Mouse (Mus musculus) brain, embryonic 14.5 days (tissue): Measurements from ENCODE around the gene Il17rd. TPM values are rescaled to one million over a fixed set of nuclear protein-coding genes. Genes with fewer than 3 reads are reported as not detected.

Experiments used
- DNase-seq: peaks from one replicate; pipeline ENCODE4 v3.0.0-alpha.2; 2011; ENCODE audit warnings: low read depth
- CTCF ChIP-seq: fragments of 200-500 bp; IDR thresholded peaks from 2 replicates; pipeline ENCODE4 v1.5.1; 2012; ENCODE audit warnings: inconsistent platforms, mild to moderate bottlenecking, moderate library complexity, borderline replicate concordance; ENCODE audit not compliant: insufficient read depth, insufficient read length; ENCODE audit errors: extremely low read depth
- POLR2A ChIP-seq: fragments of 200-500 bp; IDR thresholded peaks from 2 replicates; pipeline ENCODE4 v1.6.1; 2012; ENCODE audit warnings: mild to moderate bottlenecking, inconsistent platforms, borderline replicate concordance; ENCODE audit not compliant: poor library complexity, insufficient read depth, insufficient read length, severe bottlenecking; ENCODE audit errors: extremely low read depth
- polyA plus RNA-seq: library from polyadenylated mRNA; depleted of rRNA; stranded (reverse); fragments of >200 nt; gene quantifications from 2 replicates; pipeline ENCODE4 v1.2.3, GENCODE M21; 2012

Gene Il17rd
- polyA plus RNA-seq, 1 experiment, result 7.4 TPM

DNA sequence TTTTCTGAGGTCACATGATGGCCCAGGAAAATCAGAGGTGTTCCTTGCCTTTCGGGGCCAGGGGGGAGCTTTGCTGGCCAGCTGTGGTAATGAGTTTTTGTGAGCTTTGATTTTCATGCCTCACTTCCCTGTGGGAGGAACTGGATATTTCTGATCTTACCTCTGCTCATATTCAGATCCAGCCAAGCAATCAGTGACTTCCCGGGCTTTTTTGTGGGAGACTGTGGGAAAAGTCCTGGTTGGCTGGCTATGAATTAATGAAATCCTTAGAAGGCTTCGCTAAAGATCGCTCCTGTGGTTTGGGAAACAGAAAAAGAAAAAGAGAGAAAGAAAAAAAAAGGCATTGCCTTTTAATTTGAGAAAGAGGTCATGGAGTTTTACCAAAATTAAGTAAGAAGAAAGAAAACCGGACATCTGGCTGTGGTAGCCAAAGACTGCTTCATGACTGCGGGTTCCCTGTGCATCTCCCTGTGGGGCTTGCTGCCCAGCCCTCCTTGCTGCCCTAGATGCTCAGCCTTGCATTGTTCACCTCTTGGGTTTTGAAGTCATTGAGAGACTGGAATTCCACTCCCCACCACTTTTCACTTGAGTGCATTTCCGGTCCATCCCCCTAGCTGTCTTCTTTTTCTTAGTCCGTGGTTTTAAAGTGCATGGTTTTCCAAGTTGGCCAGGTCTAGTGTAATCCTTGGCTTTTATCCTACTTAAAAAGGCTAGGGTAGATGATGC lies 9.7 kb downstream of the Il17rd start:
- no peak for DNase-seq
- TF ChIP-seq POLR2A (no peak), CTCF (no peak)

GRCm38 (mm10) chr14:27050043-27050442 lies 11.3 kb downstream of the Il17rd start:
- DNase-seq, result peak; percentile 74
- TF ChIP-seq CTCF (no peak), POLR2A (no peak)

DNA sequence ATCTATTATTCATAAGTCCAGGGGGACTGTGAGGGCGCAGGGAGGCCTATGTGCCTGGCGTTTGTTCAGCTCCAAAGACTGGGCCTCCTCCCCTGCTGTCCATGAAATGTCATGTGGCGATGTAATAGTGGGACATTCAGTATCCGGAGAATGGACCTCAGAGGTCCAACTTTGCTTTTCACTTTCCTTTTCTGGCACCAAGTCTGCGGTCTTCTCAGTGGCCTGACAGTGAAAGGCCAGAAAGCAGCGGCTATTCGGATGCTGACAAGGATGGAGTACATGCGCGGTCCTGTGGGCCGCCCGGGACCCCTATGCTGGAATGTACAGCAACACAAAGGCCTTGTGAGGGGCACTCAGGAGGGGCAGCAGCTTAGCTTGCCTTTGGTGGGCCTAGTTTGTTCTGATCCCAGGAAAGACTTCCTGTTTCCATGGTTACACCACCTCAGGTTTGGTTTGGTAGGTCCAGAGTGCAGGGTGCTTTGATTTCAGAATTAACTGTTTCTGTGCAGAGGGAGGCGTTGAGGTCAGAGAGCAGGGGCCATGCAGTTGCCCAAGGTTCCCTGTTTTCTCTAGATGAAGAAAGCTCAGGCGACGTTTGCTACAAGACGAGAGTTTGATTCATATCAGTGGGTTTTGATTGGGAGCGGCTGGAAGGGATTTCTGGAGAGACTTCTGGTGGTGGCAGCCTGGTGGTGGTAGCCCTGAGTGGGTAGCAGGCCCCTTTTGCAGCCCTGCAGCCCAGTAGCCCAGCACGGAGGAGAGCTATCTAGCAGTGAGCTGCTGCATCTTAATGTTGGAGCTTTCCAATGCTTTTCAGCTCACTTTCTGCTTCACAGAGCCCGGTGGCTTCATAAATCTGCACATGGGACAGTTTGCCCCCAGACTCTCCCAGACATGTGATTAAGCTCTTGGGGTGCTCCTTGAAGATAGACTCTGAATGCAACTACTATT lies 12.1 kb downstream of the Il17rd start:
- peak; percentile 76 for DNase-seq
- TF ChIP-seq CTCF (no peak), POLR2A (no peak)

DNA sequence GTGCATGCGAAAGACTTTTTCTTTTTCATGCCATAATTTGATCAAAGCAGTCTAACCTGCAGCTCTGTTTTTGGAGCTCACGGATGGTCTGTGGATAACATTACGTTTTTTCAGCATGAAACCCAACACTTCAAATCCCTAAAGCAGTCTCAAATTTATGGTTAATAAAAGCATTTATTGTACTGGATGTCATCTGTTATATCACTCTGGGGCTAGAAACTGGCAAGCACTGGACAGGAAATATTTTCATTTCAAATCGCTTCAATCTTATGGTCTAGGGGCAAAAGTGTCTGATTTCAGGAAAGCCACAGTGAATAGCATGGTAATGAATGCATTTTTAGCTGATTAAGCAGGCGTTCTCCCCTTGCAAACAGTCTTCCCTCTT lies 12.8 kb downstream of the Il17rd start:
- TF ChIP-seq CTCF, result no peak
- no peak for TF ChIP-seq POLR2A
- no peak for DNase-seq

- no peak for DNase-seq
- no peak for TF ChIP-seq POLR2A
- no peak for TF ChIP-seq CTCF
Measured at GRCm38 (mm10) chr14:27058535-27059223, 19.9 kb downstream of the Il17rd start.

GRCm38 (mm10) chr14:27059224-27059558 lies 20.4 kb downstream of the Il17rd start:
- DNase-seq, result no peak
- TF ChIP-seq CTCF (no peak), POLR2A (no peak)

- no peak for TF ChIP-seq CTCF
- TF ChIP-seq POLR2A, result no peak
- DNase-seq, result no peak
Measured at GRCm38 (mm10) chr14:27063338-27063737, 24.6 kb downstream of the Il17rd start.

DNA sequence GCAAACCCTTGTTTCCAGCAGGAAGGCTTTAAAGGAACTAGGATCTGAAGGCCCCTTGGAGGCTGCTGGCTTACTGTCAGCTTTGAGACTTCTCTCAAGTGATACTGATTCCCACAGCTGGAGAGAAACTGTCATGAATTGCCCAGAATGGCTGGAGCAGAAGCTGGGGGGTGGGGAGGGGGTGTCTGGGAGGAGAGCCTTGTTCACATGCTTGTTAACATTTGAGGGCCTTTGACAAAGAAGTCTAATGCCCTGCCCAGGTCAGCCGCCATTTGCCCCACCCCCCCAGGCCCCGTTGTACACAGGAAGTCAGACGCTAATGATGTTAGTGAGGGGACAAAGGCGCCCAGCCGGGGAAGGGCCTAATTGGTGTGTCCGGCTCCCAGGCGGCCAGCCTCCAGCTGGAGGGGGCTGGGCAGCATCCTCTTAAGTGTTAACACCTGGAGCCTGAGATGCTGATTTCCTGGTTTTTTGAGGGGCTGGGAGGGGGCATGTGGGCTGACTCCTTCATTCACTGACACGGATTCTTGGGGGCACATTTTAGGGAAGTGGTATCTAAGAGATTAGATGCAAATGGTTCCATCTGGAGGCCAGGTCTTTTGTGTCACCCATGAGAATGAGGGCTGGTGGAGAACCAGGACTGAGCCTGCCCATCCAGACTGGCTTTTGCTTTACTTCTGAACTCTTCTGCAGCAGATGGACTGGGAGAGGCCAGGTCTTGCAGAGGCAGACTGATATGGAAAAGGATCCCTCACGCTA lies 27.6 kb downstream of the Il17rd start:
- DNase-seq, result peak; percentile 73
- TF ChIP-seq CTCF, result no peak
- TF ChIP-seq POLR2A, result no peak

GRCm38 (mm10) chr14:27067866-27068271 lies 29.1 kb downstream of the Il17rd start:
- DNase-seq, result peak; percentile 82
- no peak for TF ChIP-seq CTCF
- TF ChIP-seq POLR2A, result no peak

- peak; percentile 54 for DNase-seq
- TF ChIP-seq CTCF, result no peak
- no peak for TF ChIP-seq POLR2A
Measured at GRCm38 (mm10) chr14:27069434-27070097, 30.8 kb downstream of the Il17rd start.
